Mouse (Mus musculus): ENCODE data around the gene Fbxl7.

- TF ChIP-seq CTCF (IDR thresholded peaks at IDR 0.05) (no peak), EP300 (IDR thresholded peaks at IDR 0.05) (no peak)
Measured at GRCm38 (mm10) chr15:26779129-26779528, 116.3 kb downstream of the Fbxl7 start.

All from lung, postnatal 0 days (tissue).